Mouse (Mus musculus): Measurements from ENCODE around the gene Vps52. TPM values are rescaled to one million over a fixed set of nuclear protein-coding genes. Genes with fewer than 3 reads are reported as not detected.

Gene Vps52
- total and polyA plus RNA-seq, 3 experiments = 34.3 to 73.6 (median 39.9) TPM

DNA sequence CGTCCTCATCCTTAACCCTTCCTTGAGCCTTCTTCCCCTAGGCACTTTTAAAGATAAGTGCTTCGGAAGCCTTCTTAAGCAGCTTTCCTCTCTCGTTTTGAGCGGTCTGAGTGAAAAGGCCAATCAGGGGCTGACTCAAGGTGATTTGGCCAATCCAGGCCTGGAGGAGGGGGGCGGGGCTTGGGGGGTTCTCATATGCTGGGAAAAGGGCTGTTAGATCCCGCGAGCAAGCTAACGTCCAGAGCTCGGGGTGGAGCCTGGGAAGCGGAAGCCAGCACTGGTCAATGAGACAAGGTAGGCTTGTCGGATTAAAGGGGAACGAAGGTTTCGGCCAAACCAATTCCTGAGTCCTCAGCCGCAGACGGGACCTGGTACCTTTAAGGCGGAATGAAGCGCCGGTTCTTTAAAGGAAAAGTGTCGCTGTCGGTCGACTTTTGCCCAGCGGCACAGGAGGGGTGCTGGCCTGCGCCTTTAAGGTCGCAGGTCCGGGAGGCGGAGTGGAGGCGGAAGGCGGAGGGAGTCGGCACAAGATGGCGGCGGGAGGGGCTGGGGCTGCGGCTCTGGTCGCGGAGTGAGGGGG, 39.9 kb upstream of the Vps52 start, which contains the start of the genes Tapbp and Zbtb22 (continued):
- TF ChIP-seq UBTF (IDR thresholded peaks at IDR 0.05; ENCODE audit: low read depth, low read length) (no peak), TCF12 (IDR thresholded peaks at IDR 0.05; ENCODE audit: low read depth, low read length) (peak; percentile 47), ELF1 (IDR thresholded peaks at IDR 0.05; ENCODE audit: low read depth, low read length) (peak; percentile 89), HCFC1 (IDR thresholded peaks at IDR 0.05; ENCODE audit: low read depth, low read length) (peak; percentile 79), IRF4 (IDR thresholded peaks at IDR 0.05; ENCODE audit: low read depth, low read length) (peak; percentile 43; the same call in 1 of the 2 replicates), TBP (conservative IDR thresholded peaks at IDR 0.05; ENCODE audit: low read depth, low read length) (peak; percentile 37; the same call in 1 of the 2 replicates), KAT2A (IDR thresholded peaks at IDR 0.05; ENCODE audit: insufficient replicate concordance, low read length) (no peak), PAX5 (IDR thresholded peaks at IDR 0.05; ENCODE audit: low read length) (no peak), RAD21 (IDR thresholded peaks at IDR 0.05; ENCODE audit: low read depth, low read length) (no peak), MAZ (IDR thresholded peaks at IDR 0.05; ENCODE audit: low read depth, low read length) (peak; percentile 96), GABPA (IDR thresholded peaks at IDR 0.05; ENCODE audit: insufficient replicate concordance, low read depth, low read length) (no peak), MXI1 (IDR thresholded peaks at IDR 0.05; ENCODE audit: low read depth, low read length) (peak; percentile 85)

- Histone ChIP-seq H3K4me3 (replicated peaks in 1 of 3; ENCODE audit: low read depth in 2 of 3, low read length in 2 of 3, poor library complexity in 1 of 3) (peak overlapping the region; percentile 58 to 62 (median 59)), H3K9ac (ENCODE audit: insufficient read depth, low read depth) (peak overlapping the region; percentile 70), H3K27me3 (replicated peaks) (no peaks in the 10 kb centered on the region), H3K9me3 (replicated peaks; ENCODE audit: low read length) (peaks cover 6% of the 10 kb centered on the region), H3K27ac (ENCODE audit: insufficient read depth, low read depth) (no peak overlapping the region), H3K4me1 (ENCODE audit: control insufficient read depth in 1 of 2, insufficient read depth in 2 of 2) (peaks cover 27 to 50% of the 10 kb centered on the region in 2 experiments), H3K4me2 (ENCODE audit: insufficient read depth, low read depth, poor library complexity, severe bottlenecking) (peak overlapping the region; percentile 62), H3K79me2 (replicated peaks; ENCODE audit: control insufficient read depth, extremely low read depth, insufficient read depth, poor library complexity, severe bottlenecking) (peaks cover 14% of the 10 kb centered on the region), H3K36me3 (replicated peaks in 1 of 2; ENCODE audit: control insufficient read depth in 1 of 2, insufficient read depth in 1 of 2, low read length in 1 of 2) (peaks cover 45 to 62% of the 10 kb centered on the region in 2 experiments)
- in situ Hi-C loops (cut with MboI; ENCODE audit: low pct_ligation_motif_present, low pct_unique_long_range_greater_than_20kb, low sequenced_read_pairs) (no loop called here), dilution Hi-C loops (cut with MboI; ENCODE audit: extremely low pct_ligation_motif_present, extremely low pct_unique_long_range_greater_than_20kb, low sequenced_read_pairs) (no loop called here)
- no peak for TF ChIP-seq USF2 (conservative IDR thresholded peaks at IDR 0.05; ENCODE audit: low read depth, low read length)
- no peak for TF ChIP-seq NELFE (IDR thresholded peaks at IDR 0.05; ENCODE audit: low read depth, low read length)
- no peak for TF ChIP-seq IRF4 (IDR thresholded peaks at IDR 0.05; ENCODE audit: low read depth, low read length)
- no peak for TF ChIP-seq RAD21 (IDR thresholded peaks at IDR 0.05; ENCODE audit: low read depth, low read length)
- no peak for TF ChIP-seq MEF2A (IDR thresholded peaks at IDR 0.05; ENCODE audit: borderline replicate concordance, low read depth, low read length)
- no peak for TF ChIP-seq UBTF (IDR thresholded peaks at IDR 0.05; ENCODE audit: low read depth, low read length)
- no peak for TF ChIP-seq EP300 (IDR thresholded peaks at IDR 0.05; ENCODE audit: low read length)
- TF ChIP-seq GABPA (IDR thresholded peaks at IDR 0.05; ENCODE audit: insufficient replicate concordance, low read depth, low read length) = no peak
- TF ChIP-seq MXI1 (IDR thresholded peaks at IDR 0.05; ENCODE audit: low read depth, low read length) = no peak
- TF ChIP-seq ZKSCAN1 (IDR thresholded peaks at IDR 0.05; ENCODE audit: borderline replicate concordance, low read depth, low read length) = no peak
- no peak for TF ChIP-seq CTCF (conservative IDR thresholded peaks at IDR 0.05 in 1 of 2, IDR thresholded peaks at IDR 0.05 in 1 of 2; ENCODE audit: low read depth in 2 of 2, low read length in 2 of 2)
- TF ChIP-seq TCF12 (IDR thresholded peaks at IDR 0.05; ENCODE audit: low read depth, low read length) = no peak
- TF ChIP-seq MAX (IDR thresholded peaks at IDR 0.05; ENCODE audit: low read length) = no peak
- no peak for TF ChIP-seq MAZ (IDR thresholded peaks at IDR 0.05; ENCODE audit: low read depth, low read length)
- no peak for TF ChIP-seq ZNF384 (IDR thresholded peaks at IDR 0.05; ENCODE audit: low read depth, low read length)
- no peak for TF ChIP-seq MYC (IDR thresholded peaks at IDR 0.05; ENCODE audit: low read depth, low read length)
- no peak for TF ChIP-seq CHD2 (IDR thresholded peaks at IDR 0.05; ENCODE audit: low read length)
- TF ChIP-seq KAT2A (IDR thresholded peaks at IDR 0.05; ENCODE audit: insufficient replicate concordance, low read length) = no peak
- TF ChIP-seq BHLHE40 (IDR thresholded peaks at IDR 0.05; ENCODE audit: low read depth, low read length) = no peak
- TF ChIP-seq TBP (conservative IDR thresholded peaks at IDR 0.05; ENCODE audit: low read depth, low read length) = no peak
- no peak for DNase-seq (ENCODE audit: extremely low read depth)
Observed at GRCm38 (mm10) chr17:33916294-33916693, 39.3 kb upstream of the Vps52 start.

Data from CH12.LX (cell line).